ENCODE assay signal across 10 mouse cellular contexts in the genomic region with DNA sequence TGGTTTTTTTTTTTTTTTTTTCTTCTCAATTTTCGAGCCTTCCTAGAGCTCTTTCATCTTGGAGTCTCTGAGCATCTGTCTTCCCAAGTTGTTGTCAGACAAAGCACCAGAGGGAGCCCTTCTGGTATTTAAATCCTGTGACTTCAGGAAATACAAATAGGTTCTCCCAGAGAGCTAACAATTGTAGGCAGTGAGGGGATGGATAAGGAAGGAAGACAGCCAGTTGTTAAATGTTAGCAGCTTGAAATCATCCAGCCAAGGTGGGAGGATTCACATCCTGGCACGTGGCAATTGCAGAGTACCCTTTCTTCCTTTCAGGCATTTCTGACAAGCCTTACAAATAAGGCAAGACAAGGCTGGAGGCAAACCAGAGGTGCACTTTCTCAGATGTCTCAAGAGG.
A peak's percentile ranks its signal among the peaks of the same experiment; 100 is the strongest.
DNase-seq lines count a peak whose midpoint lies in the region; ATAC-seq lines count a peak whose summit lies in the region.
"Had no signal": no experiment of that assay in that cellular context is flagged by ENCODE, and none has a peak within 500 bp of the region (broad histone marks: within the 10 kb centered on the region; RNA-seq: fewer than 3 reads in every experiment).

No protein-coding gene starts in this region.

- peak overlapping the region; percentile 71 for H3K27ac ChIP-seq in neural tube, embryonic 13.5 days (replicated peaks)
- H3K27ac ChIP-seq: midbrain, embryonic 12.5 days had no signal

- H3K36me3 ChIP-seq in neural tube, embryonic 13.5 days, result no peaks in the 10 kb centered on the region
- H3K36me3 ChIP-seq: midbrain, embryonic 12.5 days had no signal

- no peak overlapping the region for H3K4me2 ChIP-seq in neural tube, embryonic 13.5 days
- H3K4me2 ChIP-seq: midbrain, embryonic 12.5 days had no signal

- peaks cover 14% of the 10 kb centered on the region for H3K4me1 ChIP-seq in neural tube, embryonic 13.5 days (replicated peaks)

- H3K9ac ChIP-seq in neural tube, embryonic 13.5 days, result no peak overlapping the region
- H3K9ac ChIP-seq: midbrain, embryonic 12.5 days had no signal

- WGBS in neural tube, embryonic 13.5 days, result 1% methylated on average over 2 of the region's 2 CpGs

- no peak overlapping the region for H3K4me3 ChIP-seq in neural tube, embryonic 13.5 days
- H3K4me3 ChIP-seq: midbrain, embryonic 12.5 days had no signal

- H3K9me3 ChIP-seq in neural tube, embryonic 13.5 days, result no peaks in the 10 kb centered on the region
- H3K9me3 ChIP-seq: midbrain, embryonic 12.5 days had no signal

- ATAC-seq in frontal cortex, adult (ENCODE audit: low TSS enrichment), result peak; percentile 98
- peak; percentile 43; the same call in 1 of the 2 replicates for ATAC-seq in neural tube, embryonic 13.5 days (ENCODE audit: low read depth)

- DNase-seq in frontal cortex, postnatal 25 days (ENCODE audit: low spot score in 2 of 2), result no peak
- DNase-seq in neural tube, embryonic 10.5 days (ENCODE audit: extremely low spot score, low spot score), result no peak
- DNase-seq in kidney, postnatal 10 days, result peak; percentile 49
- DNase-seq in right cerebral cortex, postnatal 36 days (ENCODE audit: low spot score in 2 of 2), result peak; percentile 25 to 28
- DNase-seq in cerebellum, adult 8-10 months, result no peak
- DNase-seq in adrenal gland, postnatal 25 days, result no peak
- DNase-seq: thymus, adult 18-20 months had no signal

- H3K27me3 ChIP-seq in neural tube, embryonic 13.5 days, result no peaks in the 10 kb centered on the region
- H3K27me3 ChIP-seq: midbrain, embryonic 12.5 days had no signal

Comparison
In these comparisons a context has a peak if more than half of its experiments do, and no peak if none do; other contexts are left out.
1. DNase-seq: peak in kidney, postnatal 10 days (single experiment) and right cerebral cortex, postnatal 36 days (2 of 2); none in frontal cortex, postnatal 25 days (0 of 2), neural tube, embryonic 10.5 days (single experiment), cerebellum, adult 8-10 months (single experiment) and adrenal gland, postnatal 25 days (single experiment).